Mouse (Mus musculus) small intestine, adult 2 months (tissue): ENCODE data around the gene Arih2.

Experiments used
- CTCF ChIP-seq: fragments of 200-500 bp; IDR thresholded peaks from 2 replicates; pipeline ENCODE4 v1.5.1; 2012; ENCODE audit warnings: low read depth, mild to moderate bottlenecking, control low read depth, inconsistent platforms, low read length, moderate library complexity, mixed read lengths; ENCODE audit not compliant: insufficient replicate concordance, insufficient read length; ENCODE audit errors: extremely low read depth
- POLR2A ChIP-seq: fragments of 200-500 bp; IDR thresholded peaks from 2 replicates; pipeline ENCODE4 v1.6.1; 2012; ENCODE audit warnings: low read depth, mild to moderate bottlenecking, control low read depth, inconsistent platforms, low read length, moderate library complexity

DNA sequence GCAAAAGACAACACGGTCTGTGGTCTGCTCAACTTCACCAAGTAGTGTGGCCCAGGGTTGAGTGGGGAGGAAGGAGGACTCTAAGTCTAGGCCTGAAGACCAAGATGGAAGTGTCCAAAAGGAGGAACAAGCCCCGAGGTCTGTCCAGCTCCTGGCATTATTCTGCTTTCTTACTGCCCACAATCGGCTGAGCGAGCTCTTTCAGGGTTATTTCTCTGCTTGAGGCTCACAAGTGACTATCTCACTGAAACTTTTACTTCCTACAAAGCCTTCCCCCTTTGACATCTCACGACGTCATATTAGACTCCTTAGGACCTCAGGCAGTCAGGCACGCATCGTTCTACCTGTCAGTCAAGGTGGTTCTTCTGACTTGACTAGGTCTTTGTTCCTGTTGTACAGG is 42.2 kb upstream of the Arih2 start:
- no peak for TF ChIP-seq CTCF
- TF ChIP-seq POLR2A, result no peak; the same call in 1 of the 2 replicates
